Mouse (Mus musculus) E14TG2a.4 (cell line): ENCODE measurements around the gene Tmem140.

ENCODE experiments used
- CTCF ChIP-seq: conservative IDR thresholded peaks from 2 replicates; pipeline ENCODE4 v1.5.1; 2014; ENCODE audit warnings: low read length
- POU5F1 ChIP-seq: IDR thresholded peaks from 2 replicates; pipeline ENCODE4 v1.6.1; 2014; ENCODE audit warnings: low read length, borderline replicate concordance

GRCm38 (mm10) chr6:34919146-34919545, 56.2 kb downstream of the Tmem140 start:
- TF ChIP-seq CTCF, result no peak
- TF ChIP-seq POU5F1, result no peak
